ENCODE assay signal across 9 mouse cellular contexts in the genomic region with DNA sequence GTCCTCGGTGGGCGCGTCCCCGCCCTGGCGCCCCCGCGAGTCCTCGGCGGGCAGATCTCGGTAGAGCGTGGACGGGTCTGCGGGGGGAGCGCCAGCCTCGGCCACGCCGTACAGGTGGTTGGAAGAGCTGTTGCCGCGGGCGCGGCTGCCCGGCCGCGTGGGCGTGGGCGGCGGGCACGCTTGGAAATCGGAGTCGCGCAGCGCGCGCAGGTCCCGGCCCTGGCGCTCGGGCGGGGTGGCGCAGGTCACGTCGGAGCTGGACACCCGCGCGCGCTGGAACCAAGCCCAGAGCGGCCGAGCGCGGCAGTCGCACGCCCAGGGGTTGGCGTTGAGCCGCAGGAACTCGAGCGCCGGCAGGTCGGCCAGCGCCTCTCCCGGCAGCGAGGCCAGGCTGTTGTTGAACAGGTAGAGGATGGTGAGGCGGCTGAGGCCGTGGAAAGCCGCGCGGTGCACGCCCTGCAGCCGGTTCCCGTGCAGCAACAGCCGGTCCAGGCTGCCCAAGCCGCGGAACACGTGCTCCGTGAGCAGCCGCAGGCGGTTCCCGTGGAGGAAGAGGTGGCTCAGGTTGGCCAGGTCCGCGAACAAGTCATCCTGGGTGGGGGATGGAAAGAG. TPM values are rescaled to one million over a fixed set of nuclear protein-coding genes. Genes with fewer than 3 reads are reported as not detected.
DNase-seq lines count a peak whose midpoint lies in the region; ATAC-seq lines count a peak whose summit lies in the region.
"Had no signal": no experiment of that assay in that cellular context is flagged by ENCODE, and none has a peak within 500 bp of the region (broad histone marks: within the 10 kb centered on the region; RNA-seq: fewer than 3 reads in every experiment).

No protein-coding gene starts in this region.

- peaks cover 57% of the 10 kb centered on the region for H3K27me3 ChIP-seq in forebrain, embryonic 15.5 days
- H3K27me3 ChIP-seq in hindbrain, embryonic 12.5 days = peaks cover 99% of the 10 kb centered on the region
- peaks cover 100% of the 10 kb centered on the region for H3K27me3 ChIP-seq in limb, embryonic 12.5 days
- peaks cover 48% of the 10 kb centered on the region for H3K27me3 ChIP-seq in midbrain, embryonic 11.5 days (ENCODE audit: control insufficient read depth, insufficient read depth, low read length)

- peak overlapping the region; percentile 40 for H3K4me3 ChIP-seq in forebrain, embryonic 15.5 days
- peak overlapping the region; percentile 51 for H3K4me3 ChIP-seq in hindbrain, embryonic 12.5 days
- peak overlapping the region; percentile 54 for H3K4me3 ChIP-seq in limb, embryonic 12.5 days (replicated peaks)
- H3K4me3 ChIP-seq in midbrain, embryonic 11.5 days (ENCODE audit: low read depth, low read length) = peak overlapping the region; percentile 38

- peak overlapping the region; percentile 29 for H3K9ac ChIP-seq in forebrain, embryonic 15.5 days (replicated peaks)
- peak overlapping the region; percentile 49 for H3K9ac ChIP-seq in hindbrain, embryonic 12.5 days
- peak overlapping the region; percentile 54 for H3K9ac ChIP-seq in limb, embryonic 12.5 days (replicated peaks)
- H3K9ac ChIP-seq in midbrain, embryonic 11.5 days (ENCODE audit: low read length) = 0 out of 2 replicates have a peak overlapping the region, but pooled peaks have one; percentile 22

- peaks cover 38% of the 10 kb centered on the region for H3K4me1 ChIP-seq in forebrain, embryonic 15.5 days
- peaks cover 10% of the 10 kb centered on the region for H3K4me1 ChIP-seq in hindbrain, embryonic 12.5 days
- H3K4me1 ChIP-seq in limb, embryonic 12.5 days (replicated peaks) = peaks cover 19% of the 10 kb centered on the region
- peaks cover 7% of the 10 kb centered on the region for H3K4me1 ChIP-seq in midbrain, embryonic 11.5 days (ENCODE audit: control insufficient read depth, insufficient read depth, low read length)

- WGBS in forebrain, embryonic 15.5 days = under 1% methylated on average over 73 of the region's 78 CpGs
- 1% methylated on average over 78 of the region's 78 CpGs for WGBS in hindbrain, embryonic 12.5 days
- WGBS in limb, embryonic 12.5 days = 1% methylated on average over 78 of the region's 78 CpGs
- under 1% methylated on average over 76 of the region's 78 CpGs for WGBS in midbrain, embryonic 11.5 days

- H3K9me3 ChIP-seq in forebrain, embryonic 15.5 days = no peaks in the 10 kb centered on the region
- no peaks in the 10 kb centered on the region for H3K9me3 ChIP-seq in hindbrain, embryonic 12.5 days (replicated peaks)
- peaks cover 4% of the 10 kb centered on the region; the same call in 1 of the 2 replicates for H3K9me3 ChIP-seq in limb, embryonic 12.5 days
- H3K9me3 ChIP-seq in midbrain, embryonic 11.5 days (ENCODE audit: control insufficient read depth, low read length) = no peaks in the 10 kb centered on the region

- ATAC-seq in forebrain, embryonic 15.5 days (replicated peaks) = peak; percentile 26
- peak; percentile 32; the same call in 1 of the 2 replicates for ATAC-seq in hindbrain, embryonic 12.5 days (ENCODE audit: low FRiP score)
- ATAC-seq in limb, embryonic 12.5 days (ENCODE audit: insufficient number of reproducible peaks, insufficient read depth, low FRiP score, low TSS enrichment, low read depth) = peak; percentile 27; the same call in 1 of the 2 replicates
- peak; percentile 33 for ATAC-seq in midbrain, embryonic 11.5 days (ENCODE audit: low FRiP score)

- peak overlapping the region; percentile 55 for H3K4me2 ChIP-seq in forebrain, embryonic 15.5 days (replicated peaks)
- H3K4me2 ChIP-seq in hindbrain, embryonic 12.5 days (replicated peaks) = peak overlapping the region; percentile 88
- peak overlapping the region; percentile 95 for H3K4me2 ChIP-seq in limb, embryonic 12.5 days
- peak overlapping the region; percentile 59 for H3K4me2 ChIP-seq in midbrain, embryonic 11.5 days

- peak; percentile 40 for DNase-seq in CD4-positive, CD25-positive, alpha-beta regulatory T cell, adult 2 months (ENCODE audit: low read depth, low spot score)
- peak; percentile 80 for DNase-seq in adrenal gland, adult 2 months
- peak; percentile 89 for DNase-seq in midbrain, embryonic 11.5 days (ENCODE audit: low spot score, missing footprints)
- DNase-seq in frontal cortex, postnatal 10 days (ENCODE audit: low spot score in 2 of 2) = no peak
- no peak for DNase-seq in frontal cortex, postnatal 36 days (ENCODE audit: low spot score in 2 of 2)

- H3K27ac ChIP-seq in forebrain, embryonic 15.5 days (replicated peaks) = no peak overlapping the region
- H3K27ac ChIP-seq in hindbrain, embryonic 12.5 days = no peak overlapping the region
- no peak overlapping the region for H3K27ac ChIP-seq in limb, embryonic 12.5 days
- H3K27ac ChIP-seq in midbrain, embryonic 11.5 days (ENCODE audit: low read depth, low read length) = no peak overlapping the region

- H3K36me3 ChIP-seq in forebrain, embryonic 15.5 days = no peaks in the 10 kb centered on the region; the same call in 1 of the 2 replicates
- no peaks in the 10 kb centered on the region for H3K36me3 ChIP-seq in hindbrain, embryonic 12.5 days
- H3K36me3 ChIP-seq in limb, embryonic 12.5 days = no peaks in the 10 kb centered on the region
- no peaks in the 10 kb centered on the region for H3K36me3 ChIP-seq in midbrain, embryonic 11.5 days (ENCODE audit: control insufficient read depth, insufficient read depth, low read length)

RNA-seq across cellular contexts. Expression of gene Rtn4rl2, which starts 14.3 kb away (rescaled TPM):
- 1 to 10 TPM; 1.1 to 1.5 TPM for total RNA-seq in adrenal gland, adult 2 months (2021)
- 11.5 and 17.5 TPM in 2 replicates for polyA plus RNA-seq in adrenal gland, adult 2 months (2012; rRNA removed)
- polyA plus RNA-seq in forebrain, embryonic 15.5 days (2015; fragmentation: Nextera tagmentation; extraction: Ambion mirVana) = 12.8 and 16.3 TPM in 2 replicates
- 5.2 and 6.4 TPM in 2 replicates for polyA plus RNA-seq in hindbrain, embryonic 12.5 days (2016; fragmentation: Nextera tagmentation; extraction: Ambion mirVana)
- 0.84 and 0.95 TPM in 2 replicates for polyA plus RNA-seq in limb, embryonic 12.5 days (2016; fragmentation: Nextera tagmentation; extraction: Ambion mirVana)
- 1.4 and 1.6 TPM in 2 replicates for polyA plus RNA-seq in midbrain, embryonic 11.5 days (2014; fragmentation: Nextera tagmentation; extraction: Ambion mirVana)

RNA-seq across cellular contexts. Expression of gene Slc43a1, which starts 33.6 kb away (rescaled TPM):
- 10 to 100 TPM in 1 of 2 experiments, 1 to 10 TPM in 1; 4.4 to 12.7 TPM for total RNA-seq in adrenal gland, adult 2 months (2021)
- 10.1 and 14.3 TPM in 2 replicates for polyA plus RNA-seq in adrenal gland, adult 2 months (2012; rRNA removed)
- 2.5 and 3.4 TPM in 2 replicates for polyA plus RNA-seq in forebrain, embryonic 15.5 days (2015; fragmentation: Nextera tagmentation; extraction: Ambion mirVana)
- 9.1 and 12.0 TPM in 2 replicates for polyA plus RNA-seq in hindbrain, embryonic 12.5 days (2016; fragmentation: Nextera tagmentation; extraction: Ambion mirVana)
- 21.1 and 23.8 TPM in 2 replicates for polyA plus RNA-seq in limb, embryonic 12.5 days (2016; fragmentation: Nextera tagmentation; extraction: Ambion mirVana)
- 16.3 and 18.6 TPM in 2 replicates for polyA plus RNA-seq in midbrain, embryonic 11.5 days (2014; fragmentation: Nextera tagmentation; extraction: Ambion mirVana)

RNA-seq across cellular contexts. Expression of gene Timm10, which starts 45.4 kb away (rescaled TPM):
- total RNA-seq in adrenal gland, adult 2 months (2021) = 10 to 100 TPM; 38.5 to 59.6 TPM
- 17.0 and 19.2 TPM in 2 replicates for polyA plus RNA-seq in adrenal gland, adult 2 months (2012; rRNA removed)
- 61.4 and 66.5 TPM in 2 replicates for polyA plus RNA-seq in forebrain, embryonic 15.5 days (2015; fragmentation: Nextera tagmentation; extraction: Ambion mirVana)
- 35.0 and 35.8 TPM in 2 replicates for polyA plus RNA-seq in hindbrain, embryonic 12.5 days (2016; fragmentation: Nextera tagmentation; extraction: Ambion mirVana)
- polyA plus RNA-seq in limb, embryonic 12.5 days (2016; fragmentation: Nextera tagmentation; extraction: Ambion mirVana) = 38.8 and 43.3 TPM in 2 replicates
- polyA plus RNA-seq in midbrain, embryonic 11.5 days (2014; fragmentation: Nextera tagmentation; extraction: Ambion mirVana) = 38.1 and 43.1 TPM in 2 replicates

RNA-seq across cellular contexts. Expression of gene Smtnl1, which starts 49.8 kb away (rescaled TPM):
- total RNA-seq in adrenal gland, adult 2 months (2021) = not detected
- not detected in 2 replicates for polyA plus RNA-seq in adrenal gland, adult 2 months (2012; rRNA removed)
- polyA plus RNA-seq in forebrain, embryonic 15.5 days (2015; fragmentation: Nextera tagmentation; extraction: Ambion mirVana) = 0.14 TPM in 1 of 2 replicates, not detected in the other
- polyA plus RNA-seq in hindbrain, embryonic 12.5 days (2016; fragmentation: Nextera tagmentation; extraction: Ambion mirVana) = 0.13 TPM in 1 of 2 replicates, not detected in the other
- polyA plus RNA-seq in limb, embryonic 12.5 days (2016; fragmentation: Nextera tagmentation; extraction: Ambion mirVana) = 0.19 and 0.49 TPM in 2 replicates
- 0.15 TPM in 1 of 2 replicates, not detected in the other for polyA plus RNA-seq in midbrain, embryonic 11.5 days (2014; fragmentation: Nextera tagmentation; extraction: Ambion mirVana)
- total RNA-seq: left cerebral cortex, postnatal 36 days had no signal

Comparison
In these comparisons a context has a peak if more than half of its experiments do, and no peak if none do; other contexts are left out.
1. DNase-seq: peak in CD4-positive, CD25-positive, alpha-beta regulatory T cell, adult 2 months (single experiment), adrenal gland, adult 2 months (single experiment) and midbrain, embryonic 11.5 days (single experiment); none in frontal cortex, postnatal 10 days (0 of 2) and frontal cortex, postnatal 36 days (0 of 2).
2. Peak in every context shown above with its lines, with median percentiles within 50 percentile points of each other: ATAC-seq, H3K4me2 ChIP-seq, H3K4me3 ChIP-seq and H3K9ac ChIP-seq.